Mouse (Mus musculus): ENCODE results near the gene Cbr3.
"Not testable (repeated sequence)": the region's sequence is repeated elsewhere in the genome, so short reads cannot be mapped to it uniquely, and the experiment has no call there.

Gene Cbr3

DNA sequence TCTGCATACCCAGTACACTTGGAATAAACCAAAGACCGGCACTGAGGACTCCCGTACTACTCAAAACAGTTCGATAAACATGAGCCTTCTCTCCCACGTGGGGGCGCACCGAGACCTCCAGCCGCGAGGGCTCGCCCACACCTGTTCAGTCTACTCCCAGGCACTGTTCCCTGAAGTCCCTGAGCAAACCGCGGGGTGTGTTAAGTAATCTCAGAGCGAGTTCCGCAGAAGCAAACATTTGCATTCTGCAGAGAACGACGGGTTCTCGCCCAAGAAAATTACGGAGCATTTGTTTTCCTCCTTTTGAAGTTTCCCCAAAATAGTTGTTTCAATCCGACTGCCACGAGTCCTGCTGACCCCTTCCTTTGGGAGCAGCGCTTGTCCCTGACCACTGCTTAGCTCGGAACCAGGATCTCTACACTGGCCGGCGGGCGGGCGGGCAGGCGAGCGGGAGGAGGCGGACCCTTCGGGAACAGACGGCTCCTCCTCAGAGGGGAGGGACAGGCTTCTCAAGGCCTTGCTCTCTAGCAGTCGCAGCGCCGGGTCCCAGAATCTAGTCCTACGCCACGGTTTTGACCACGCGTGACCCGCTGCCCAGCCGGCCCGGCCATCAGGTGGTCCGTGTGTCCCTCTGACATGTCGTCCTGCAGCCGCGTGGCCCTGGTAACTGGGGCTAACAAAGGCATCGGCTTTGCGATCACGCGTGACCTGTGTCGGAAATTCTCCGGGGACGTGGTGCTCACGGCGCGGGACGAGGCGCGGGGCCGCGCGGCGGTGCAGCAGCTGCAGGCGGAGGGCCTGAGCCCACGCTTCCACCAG lies at the start of gene Cbr3:
Cbr3 (plus strand) TSS at position 527 of the 819 bp plus-strand sequence.
- peak; percentile 44 for DNase-seq (ENCODE audit: low spot score)

DNA sequence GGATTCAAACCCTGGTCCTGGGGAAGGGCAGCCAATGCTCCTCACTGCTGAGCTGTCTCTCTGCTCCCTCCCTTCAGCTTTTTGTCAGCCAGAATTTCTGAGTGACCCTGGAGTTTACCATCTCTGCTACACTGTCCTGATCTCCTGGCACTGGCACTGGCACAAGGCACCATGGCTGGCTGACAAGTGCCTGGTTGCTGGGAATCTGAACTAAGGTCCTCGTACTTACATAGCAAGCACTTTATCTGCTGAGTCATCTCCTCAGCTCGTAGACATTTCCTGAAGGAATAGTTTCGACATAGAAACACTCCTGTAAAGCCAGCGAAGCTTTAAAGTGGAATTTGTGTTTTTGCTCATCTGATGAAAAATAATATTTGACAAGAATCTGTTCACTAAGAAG lies 39.0 kb upstream of the Cbr3 start:
- DNase-seq (ENCODE audit: low spot score), result no peak

DNA sequence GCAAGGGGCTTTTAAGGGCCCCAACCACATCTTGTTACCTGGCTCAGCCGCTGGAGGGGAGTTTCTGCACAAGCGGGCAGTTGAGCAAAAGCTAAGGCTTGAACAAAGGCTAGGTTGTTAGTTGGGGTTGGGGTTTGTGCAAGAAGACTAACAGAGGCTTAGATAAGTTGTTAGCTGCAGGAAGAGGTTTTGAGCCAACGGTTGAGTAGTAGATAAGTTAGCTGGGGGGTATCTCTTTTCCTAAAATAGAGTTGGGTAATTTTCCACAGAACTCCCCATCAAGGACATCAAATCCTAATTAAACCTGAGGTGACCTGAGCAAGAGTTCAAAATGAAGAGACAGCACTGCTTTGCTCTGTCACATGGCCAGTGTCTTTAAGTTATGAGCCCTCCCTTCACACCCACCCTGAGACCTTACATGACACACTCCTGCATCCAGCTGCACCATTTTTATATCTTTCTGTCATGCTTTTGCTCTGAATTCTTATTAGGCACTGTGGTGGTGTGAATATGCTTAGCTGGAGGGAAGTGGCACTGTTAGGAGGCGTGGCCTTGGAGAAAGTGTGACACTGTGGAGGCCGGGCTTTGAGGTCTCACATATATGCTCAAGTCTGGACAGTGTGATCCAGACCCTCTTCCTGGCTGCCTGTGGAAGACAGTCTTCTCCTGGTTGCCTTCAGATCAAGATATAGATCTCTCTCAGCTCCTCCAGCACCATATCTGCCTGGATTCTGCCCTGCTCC lies 34.4 kb upstream of the Cbr3 start:
- DNase-seq (ENCODE audit: low spot score), result no peak

DNA sequence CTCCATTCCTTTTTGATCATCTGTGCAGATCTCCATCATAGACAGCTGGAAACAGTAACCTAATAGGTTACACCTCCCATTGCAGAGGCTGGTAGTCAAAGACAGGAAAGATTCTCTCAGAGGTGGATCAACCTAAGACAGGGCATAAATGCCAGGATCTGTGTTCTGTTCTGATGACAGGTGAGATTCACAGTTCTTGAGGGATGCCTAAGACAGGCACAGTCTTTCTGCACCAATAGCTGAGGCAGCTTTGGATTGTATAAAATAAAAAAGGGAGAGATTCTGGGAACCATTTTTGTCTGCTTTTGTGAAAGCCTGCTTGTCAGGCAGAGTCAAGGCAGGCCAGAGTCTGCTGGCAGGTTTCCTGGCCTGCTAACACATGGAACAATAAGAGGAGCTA lies 15.0 kb upstream of the Cbr3 start:
- no peak for DNase-seq (ENCODE audit: low spot score)

DNA sequence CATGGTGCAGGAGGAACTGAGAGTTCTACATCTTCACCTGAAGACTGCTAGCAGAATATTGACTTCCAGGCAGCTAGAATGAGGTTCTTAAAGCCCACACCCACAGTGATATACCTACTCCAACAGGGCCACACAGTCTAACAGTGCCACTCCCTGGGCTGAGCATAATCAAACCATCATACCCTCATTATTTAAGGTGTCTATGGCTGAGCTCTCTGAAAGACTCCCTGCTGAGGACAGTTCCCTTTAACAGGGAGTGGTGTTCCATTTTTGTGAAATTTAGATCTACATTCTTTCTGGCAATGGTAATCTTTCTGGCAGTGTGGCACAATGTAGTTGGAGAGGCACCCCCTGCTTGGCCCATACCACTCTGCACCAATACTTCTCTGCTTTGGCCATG lies 13.5 kb upstream of the Cbr3 start:
- DNase-seq (ENCODE audit: low spot score), result no peak

DNA sequence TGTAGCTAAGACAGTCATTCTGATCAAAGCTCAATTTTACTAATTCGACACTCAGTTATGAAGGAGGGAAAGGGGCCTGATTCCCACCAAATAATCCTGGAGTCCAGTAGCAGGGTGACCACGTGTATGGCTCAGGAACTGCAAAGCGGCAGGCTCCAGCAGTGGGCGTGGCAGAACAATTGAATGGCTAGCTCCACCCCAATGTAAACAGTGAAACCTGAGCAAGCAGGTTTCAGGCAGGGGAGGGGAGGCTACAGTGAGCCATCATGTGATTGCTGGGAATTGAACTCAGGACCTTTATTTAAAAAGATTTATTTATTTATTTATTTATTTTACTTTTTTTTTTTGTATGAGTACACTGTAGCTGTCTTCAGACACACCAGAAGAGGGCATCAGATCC lies 12.5 kb upstream of the Cbr3 start:
- DNase-seq (ENCODE audit: low spot score), result not testable (repeated sequence)

DNA sequence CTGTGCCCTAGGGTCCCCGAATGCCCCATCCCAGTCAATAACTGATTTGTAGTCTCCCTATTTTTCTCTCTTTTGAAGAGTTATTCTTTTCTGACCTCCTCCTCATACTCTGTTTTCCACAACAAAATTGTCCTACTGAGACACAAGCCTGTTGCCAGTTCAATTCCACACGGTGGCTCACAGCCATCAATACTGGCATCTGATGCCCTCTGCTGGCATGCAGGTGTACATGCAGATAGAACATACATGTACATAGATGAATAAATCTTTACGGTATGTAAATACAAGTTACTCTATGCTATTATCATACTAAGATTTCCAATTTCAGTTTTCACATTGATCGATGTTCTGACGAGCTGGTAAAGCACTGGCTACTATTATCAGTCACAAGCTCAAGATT lies 12.0 kb upstream of the Cbr3 start:
- DNase-seq (ENCODE audit: low spot score), result no peak

DNA sequence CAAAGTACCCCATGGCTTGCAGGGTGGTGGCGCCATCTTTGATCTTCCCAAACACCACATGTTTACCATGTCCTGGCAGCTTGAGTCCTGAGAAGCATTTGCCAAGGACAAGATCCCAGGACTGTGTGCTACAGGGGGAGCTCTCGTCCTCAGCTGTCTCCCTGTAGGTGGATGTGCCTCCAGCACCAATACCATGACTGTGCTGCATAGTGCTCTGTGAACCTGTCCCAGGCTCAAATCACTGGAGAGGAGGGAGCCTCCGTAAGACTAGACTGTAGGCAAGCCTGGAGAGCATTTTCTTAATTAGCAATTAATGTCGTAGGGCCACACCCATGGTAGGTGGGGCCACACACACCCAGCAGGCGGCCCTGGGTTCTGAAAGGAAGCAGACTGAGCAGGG lies 6.6 kb upstream of the Cbr3 start:
- no peak for DNase-seq (ENCODE audit: low spot score)

DNA sequence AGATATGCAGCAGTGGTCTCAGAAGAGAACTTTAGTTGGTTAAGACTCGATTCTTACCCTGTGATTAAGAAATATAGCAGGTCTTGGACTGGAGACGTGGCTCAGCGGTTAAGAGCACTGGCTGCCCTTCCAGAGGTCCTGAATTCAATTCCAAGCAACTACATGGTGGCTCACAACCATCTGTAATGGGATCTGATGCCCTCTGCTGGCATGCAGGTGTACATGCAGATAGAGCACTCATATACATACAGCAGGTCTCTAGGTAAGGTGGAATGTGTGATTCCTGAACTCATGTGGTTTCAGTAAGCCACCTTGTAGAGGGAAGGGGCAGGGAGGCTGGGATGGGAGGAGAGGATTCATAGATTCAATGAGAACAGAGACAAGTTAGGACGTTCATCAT lies 4.8 kb upstream of the Cbr3 start:
- no peak for DNase-seq (ENCODE audit: low spot score)

DNA sequence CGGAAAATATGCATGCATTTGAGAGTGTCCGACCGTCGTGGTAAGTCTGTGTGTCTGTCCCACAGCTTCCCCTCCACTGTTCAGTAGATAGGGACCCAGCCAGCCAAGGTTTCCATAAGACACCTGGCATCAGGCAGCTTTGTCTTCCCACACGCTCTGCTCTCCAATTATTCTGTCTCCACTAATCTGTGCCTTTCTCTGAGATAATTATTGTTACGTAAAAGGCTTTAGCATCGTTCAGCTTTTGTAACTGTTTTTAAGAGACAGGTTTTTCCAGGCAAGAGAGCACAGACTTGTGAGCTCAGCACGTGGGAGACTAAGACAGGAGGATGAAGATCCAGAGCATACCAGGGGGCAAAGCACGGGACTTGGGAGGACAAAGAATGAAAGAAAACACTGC lies 3.9 kb upstream of the Cbr3 start:
- no peak for DNase-seq (ENCODE audit: low spot score)

DNA sequence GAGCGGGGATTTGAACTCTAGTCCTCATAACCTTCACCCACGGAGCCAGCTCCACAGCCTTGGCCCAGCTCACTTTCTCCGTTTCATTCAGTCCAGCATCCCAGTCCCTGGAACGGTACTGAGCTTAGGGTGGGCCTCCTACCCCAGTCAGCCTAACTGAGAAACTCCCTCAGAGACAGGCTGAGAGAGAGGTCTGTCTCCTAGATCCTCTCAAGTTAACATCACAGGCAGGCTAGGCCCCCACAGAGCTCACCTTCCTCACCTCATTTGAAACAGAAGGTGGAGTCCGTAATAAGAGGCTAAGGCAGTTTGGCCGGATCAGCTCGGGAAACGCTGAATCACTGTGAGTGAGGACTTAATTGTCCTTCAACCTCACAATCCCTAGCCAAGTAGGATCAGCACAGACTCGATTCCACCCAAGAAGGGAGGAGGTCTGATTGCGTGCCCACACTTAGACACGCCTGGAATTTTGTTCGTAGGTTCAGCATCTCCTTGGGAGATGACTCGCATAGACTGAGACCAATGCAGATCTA lies 793 bp upstream of the Cbr3 start:
- no peak for DNase-seq (ENCODE audit: low spot score)

DNA sequence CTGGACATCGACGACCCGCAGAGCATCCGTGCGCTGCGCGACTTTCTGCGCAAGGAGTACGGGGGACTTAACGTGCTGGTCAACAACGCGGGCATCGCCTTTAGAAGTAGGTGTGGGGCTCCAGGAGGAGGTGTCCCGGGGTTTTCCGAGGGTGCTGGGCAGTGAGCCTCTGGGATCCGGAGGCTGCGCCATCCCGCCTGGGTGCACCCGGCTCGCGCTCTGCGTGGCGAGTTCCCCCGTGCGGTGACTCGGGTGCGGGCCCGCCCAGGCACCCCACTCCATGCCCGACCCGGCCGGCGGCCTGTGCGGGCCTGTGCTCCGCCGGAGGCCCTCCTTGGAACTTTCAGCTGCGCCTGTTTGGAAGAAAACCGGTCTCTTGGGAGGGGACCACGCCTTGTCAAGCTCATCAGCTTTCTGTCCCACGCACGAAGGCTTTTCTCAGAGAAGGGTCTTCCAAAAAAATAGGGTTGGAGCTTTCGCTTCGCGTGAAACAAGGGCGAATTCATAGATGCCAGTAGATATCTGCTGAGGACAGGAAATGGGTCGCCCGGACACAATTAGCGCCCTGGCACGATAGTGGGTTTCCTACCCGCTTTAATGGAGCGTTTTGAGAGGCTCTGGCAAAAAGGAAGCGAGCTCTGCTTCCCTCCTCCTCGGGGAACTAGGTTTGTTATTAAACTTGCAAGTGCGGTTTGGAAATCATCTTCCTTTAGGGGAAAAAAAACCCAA lies 657 bp downstream of the Cbr3 start:
- DNase-seq (ENCODE audit: low spot score), result peak; percentile 21

DNA sequence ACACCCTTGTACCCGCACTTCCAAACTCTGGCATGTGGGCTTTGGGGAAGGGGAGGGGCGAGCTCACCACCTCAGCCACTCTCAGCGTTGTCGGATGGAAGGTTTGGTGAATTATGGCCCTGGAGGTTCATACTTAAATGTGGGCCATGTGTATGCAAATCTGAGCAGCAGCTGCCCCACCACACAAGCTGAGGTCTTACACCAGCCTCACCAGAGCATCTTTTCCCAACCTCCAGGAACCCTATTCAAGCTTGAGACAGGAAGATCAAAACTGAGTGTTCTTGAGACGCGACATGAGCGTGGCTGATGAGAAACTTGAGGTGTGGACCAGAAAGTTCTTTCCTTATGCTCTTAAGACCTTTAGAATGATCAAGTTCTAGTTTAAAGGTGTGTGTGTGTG lies 1.4 kb downstream of the Cbr3 start:
- no peak for DNase-seq (ENCODE audit: low spot score)

DNA sequence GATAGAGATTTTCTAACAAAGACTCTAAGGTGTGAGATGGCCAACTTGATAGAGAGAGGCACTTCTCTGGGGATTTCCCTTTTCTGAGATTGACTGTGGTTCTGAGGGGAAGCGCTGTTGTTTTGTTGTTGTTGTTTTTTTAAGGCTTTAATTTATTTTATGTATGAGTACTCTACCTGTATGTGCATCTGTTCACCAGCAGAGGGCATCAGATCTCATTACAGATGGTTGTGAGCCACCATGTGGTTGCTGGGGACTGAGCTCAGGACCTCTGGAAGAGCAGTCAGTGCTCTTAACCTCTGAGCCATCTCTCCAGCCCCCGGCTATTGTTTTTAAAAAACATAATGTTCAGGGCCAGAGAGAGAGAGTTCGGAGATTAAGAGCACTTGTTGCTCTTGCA lies 2.8 kb downstream of the Cbr3 start:
- DNase-seq (ENCODE audit: low spot score), result not testable (repeated sequence)

DNA sequence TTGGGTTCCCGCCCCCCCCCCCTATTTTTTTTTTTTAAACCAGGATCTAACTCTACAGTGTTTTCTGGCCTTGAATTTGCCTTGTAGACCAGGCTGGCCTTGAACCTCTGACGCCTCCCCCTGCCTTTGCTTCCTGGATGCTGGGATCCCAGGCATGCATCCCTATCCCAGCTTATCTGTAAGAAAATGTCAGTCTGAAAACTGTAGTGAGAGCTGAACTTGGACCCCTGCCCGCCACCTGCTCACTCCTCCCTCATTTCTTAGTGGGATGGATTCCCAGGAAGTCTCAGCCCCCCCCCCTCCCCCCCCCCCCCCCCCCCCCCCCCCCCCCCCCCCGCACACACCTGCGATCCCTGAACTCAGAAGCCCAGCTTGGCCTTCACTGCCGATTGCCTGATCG lies 3.4 kb downstream of the Cbr3 start:
- DNase-seq (ENCODE audit: low spot score), result no peak

DNA sequence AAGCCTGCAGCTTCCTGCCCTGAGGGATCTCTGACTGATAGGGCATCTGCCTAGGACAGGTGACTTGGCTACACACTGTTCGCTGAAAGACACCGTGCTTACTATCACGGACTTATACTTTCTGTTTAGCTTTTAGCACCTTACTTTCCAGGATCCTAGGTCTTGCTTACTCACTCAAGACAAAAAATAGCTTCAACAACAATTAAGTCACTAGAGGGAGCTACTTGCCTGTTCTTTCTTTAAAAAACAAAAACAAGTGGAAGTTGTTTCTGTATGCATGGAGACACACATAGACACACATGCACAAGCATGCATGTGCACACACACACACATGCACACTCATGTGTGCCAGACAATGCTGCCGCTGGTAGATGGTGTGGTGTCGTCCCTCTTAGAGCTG lies 3.9 kb downstream of the Cbr3 start:
- no peak for DNase-seq (ENCODE audit: low spot score)

DNA sequence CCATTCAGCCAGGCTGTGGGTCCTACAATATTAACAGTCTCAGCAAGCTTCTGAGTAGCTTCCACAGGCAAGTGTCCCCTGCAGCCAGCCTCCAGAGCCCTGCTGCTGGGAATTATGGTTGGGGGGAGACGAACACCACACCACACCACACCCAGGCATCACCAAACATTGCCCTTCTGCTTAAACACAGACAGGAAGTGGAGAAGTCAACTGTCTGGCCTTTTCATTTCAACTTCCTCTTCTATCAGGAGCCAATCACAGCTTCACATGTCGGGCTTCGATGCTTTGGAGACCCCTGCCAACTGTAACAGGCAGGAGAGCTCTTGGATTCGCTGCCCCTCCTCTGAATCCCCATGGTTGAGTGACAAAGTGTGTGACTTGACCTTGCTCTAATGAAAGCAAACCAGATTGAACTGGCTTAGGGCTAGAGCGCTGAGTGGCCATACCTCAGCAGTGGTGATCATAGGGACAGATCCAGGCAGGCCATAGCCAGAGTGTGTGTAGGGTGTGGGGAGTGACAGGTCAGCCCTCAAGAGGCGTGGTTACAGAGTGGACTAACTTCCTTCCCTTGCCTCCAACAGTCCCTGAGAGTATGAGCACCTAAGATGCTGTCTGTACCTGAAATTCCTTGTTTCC lies 8.3 kb downstream of the Cbr3 start:
- DNase-seq (ENCODE audit: low spot score), result no peak

DNA sequence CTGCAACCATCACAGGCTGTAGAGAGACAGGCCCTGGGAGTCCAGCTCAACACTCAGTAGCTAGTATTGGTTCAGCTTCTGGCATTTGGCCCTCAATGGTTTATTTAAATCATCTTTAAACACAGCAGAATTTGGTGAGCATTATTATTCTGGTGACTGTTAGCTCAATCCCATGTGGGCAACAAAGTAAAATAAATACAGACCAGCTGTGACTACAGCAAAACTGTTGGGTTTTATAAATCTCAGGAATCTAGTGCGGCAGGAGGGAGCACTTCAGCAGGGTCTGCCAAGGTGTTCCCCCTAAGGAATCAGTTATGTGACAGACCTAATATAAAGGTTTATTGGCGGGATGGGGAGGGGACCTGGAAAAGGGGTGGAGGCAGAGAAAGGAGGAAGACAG lies 9.7 kb downstream of the Cbr3 start:
- no peak for DNase-seq (ENCODE audit: low spot score)

DNA sequence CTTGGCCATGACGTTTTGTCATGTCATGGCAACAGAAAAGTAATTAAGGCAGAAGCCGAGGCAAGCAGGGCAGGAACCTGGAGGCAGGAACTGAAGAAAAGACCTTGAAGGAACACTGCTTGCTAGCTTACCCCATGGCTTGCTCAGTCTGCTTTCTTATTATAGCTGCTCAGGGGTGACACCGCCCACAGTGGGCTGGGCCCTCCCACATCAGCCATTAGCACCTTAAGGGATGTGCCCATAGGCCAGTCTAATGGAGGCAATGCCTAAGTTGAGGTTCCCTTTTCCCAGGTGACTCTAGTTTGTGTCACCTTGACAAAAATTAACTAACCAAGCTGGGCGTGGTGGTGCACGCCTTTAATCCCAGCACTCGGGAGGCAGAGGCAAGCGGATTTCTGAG lies 24.1 kb downstream of the Cbr3 start:
- DNase-seq (ENCODE audit: low spot score), result no peak

DNA sequence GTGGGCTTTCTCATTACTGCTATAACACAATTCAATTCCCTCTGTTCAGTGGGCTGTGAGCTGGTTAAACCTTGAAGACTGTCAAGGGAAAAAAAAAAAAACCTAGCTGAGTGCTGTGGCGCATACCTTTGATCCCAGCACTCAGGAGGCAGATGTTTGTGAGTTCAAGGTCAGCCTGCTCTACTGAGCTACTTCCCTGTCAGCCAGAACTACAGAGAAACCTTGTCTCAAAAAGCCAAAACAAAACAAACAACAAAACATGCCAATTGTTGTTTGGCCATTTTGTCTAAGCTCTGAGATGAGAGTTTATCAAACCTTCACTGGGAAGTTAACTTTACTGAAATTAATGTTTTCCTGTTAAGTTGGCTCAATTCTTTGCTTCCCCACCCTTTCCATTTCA lies 26.2 kb downstream of the Cbr3 start:
- no peak for DNase-seq (ENCODE audit: low spot score)

DNA sequence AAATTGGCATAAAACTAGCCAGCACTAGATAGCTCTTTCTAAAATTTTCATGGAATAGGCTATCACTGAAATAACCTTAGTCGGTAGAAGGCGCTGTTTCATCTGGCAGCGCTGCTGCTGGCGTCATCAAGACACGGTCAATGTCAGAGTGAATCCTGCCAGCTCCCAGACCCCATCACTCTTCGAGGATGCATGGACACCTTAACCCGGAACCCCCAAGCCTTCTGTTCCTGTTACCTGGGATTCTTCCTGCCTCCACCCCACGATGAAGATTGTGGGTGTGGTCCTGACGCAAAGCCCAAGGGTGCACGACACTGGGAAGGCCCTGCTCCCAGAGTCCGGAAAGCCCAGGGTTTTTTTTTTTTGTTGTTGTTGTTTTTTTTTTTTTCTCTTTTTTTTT lies 27.9 kb downstream of the Cbr3 start:
- DNase-seq (ENCODE audit: low spot score), result no peak

Data from ovary, postnatal 10 days (tissue).